Mouse (Mus musculus): ENCODE measurements around the gene AW011738.

Gene AW011738

DNA sequence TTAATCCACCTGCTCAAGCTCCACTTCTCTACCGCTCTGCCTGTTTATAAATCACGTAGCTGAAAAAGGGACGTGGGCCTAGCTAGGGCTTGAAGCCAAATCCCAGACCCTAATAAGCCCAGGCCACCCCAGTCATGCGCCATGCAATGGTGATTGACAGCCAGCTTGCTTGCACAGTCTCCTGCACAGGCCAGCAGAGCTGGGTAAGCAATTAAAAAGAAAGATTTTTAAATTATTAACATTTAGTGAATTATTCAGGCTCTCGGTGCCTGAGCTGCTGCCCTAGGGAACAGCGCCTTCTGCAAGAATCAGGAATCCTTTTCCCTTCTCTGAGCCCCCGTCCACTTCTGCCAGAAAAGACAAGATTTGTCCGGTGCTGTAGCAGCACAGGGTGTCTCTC lies 48.0 kb downstream of the AW011738 start:
- DNase-seq, result no peak

DNA sequence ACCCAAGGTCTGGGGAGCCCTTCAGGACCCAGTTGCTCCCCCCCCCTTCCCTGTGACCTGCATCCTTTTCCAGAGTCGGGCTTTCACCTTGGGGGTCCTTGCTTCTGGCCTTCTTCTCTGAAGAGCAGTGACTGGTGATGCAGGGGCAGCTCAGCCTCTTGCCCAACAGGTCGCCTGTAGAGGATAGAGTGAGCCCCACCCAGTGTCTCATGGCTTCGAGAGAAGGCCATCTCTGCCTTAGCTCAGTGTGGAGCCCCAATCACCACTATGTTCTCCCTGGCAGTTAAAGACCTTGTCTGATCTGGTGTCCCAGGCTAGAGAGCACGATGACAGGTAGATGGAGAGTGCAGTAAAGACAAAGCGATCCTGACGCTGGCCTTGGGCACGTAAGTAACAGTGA lies 49.0 kb downstream of the AW011738 start:
- no peak for DNase-seq

DNA sequence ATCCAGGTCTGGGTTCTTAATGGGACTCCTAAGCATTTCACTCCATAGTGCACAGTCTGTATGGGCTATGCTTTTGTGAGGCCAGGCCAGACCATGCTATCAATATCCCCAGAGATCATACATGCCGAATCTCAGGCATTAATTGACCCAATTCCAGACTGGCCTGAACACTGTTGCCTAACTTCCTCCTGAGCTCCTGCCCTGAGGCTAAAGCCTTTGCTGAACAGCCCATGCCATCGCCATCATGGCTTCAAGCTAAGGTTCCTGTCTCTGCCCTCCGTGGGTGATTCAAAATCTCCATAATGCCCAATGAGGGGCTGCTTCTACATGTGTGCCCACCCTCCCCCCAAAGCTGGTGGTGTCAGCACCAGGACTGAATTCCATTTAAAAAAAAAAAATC lies 49.5 kb downstream of the AW011738 start:
- no peak for DNase-seq

DNA sequence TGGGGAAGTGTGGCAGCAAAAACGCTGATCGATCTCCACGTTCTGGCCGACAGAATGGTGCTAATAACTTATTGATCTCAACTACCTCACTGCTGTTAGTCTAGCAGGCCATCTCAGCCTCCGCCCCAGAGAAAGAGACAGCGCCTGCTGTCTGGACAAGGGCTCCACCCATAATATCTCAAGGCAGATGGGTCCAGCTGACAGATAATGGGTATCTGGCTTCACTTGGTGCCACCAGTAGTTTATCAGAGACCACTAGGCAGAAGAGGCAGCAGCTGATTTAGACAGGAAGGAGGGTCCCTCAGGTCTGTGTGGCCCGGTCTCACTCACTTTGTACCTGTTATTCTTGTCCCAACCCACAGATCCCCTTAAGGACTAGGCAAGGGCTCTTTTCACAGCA lies 49.9 kb downstream of the AW011738 start:
- DNase-seq, result no peak

DNA sequence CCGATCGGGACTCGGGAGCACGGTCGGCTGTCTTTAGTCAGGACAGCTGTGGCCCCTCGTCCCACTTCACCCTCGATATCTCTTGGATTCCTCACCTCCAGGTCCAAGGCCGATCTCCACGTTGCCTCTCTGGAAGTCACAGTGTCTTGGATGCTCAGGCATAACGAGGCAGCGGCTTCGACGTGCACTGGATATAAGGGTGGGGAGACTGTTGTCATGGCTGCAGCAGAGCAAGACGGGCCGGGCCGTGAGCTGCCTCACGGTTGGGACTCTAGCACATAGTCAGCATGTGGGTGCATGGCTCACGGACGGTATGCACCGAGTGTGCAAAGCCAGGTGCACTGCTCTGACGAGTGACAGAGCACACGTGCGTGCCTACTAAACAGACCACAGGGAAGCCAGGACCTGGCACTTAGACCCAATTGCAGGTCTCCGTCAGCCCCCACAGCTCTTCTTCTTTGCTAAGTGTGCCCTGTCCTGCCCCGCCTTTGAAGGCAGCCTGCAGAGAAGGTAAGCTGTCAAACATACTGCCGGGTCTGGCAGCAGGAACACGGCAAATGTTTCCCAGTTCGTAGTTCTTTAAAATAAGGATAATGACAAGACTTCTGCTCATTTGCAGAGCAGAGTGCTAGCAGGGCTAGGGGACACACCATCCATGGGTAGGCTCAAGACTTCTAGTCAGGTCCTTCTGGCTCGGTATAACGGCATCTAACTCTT lies 51.4 kb downstream of the AW011738 start:
- DNase-seq, result no peak
